Mouse (Mus musculus): Measurements from ENCODE around the gene Epb41.

Gene Epb41

DNA sequence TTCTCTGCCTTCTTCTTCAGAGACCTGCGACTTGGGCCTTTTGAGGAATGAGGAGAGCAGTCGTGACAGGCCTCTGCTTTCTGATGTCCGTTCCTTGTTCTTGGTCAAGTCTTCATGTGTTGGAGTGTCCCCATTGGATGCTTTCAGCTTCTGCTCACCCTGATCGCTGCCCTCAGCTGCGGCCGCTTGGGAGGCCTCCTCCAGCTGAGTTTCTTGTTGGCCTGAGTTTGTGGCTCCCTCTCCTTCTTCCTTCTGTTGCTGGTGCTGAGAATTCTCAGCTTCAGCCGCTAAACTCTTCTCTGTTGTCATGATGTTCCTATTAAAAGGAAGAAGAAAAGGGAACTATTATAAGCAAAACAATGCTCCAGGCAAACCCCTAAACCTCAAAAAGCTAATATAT is 68.0 kb downstream of the Epb41 start:
- no peak for DNase-seq

- DNase-seq, result no peak
Measured at GRCm38 (mm10) chr4:131998641-131999040, 76.5 kb downstream of the Epb41 start.

DNA sequence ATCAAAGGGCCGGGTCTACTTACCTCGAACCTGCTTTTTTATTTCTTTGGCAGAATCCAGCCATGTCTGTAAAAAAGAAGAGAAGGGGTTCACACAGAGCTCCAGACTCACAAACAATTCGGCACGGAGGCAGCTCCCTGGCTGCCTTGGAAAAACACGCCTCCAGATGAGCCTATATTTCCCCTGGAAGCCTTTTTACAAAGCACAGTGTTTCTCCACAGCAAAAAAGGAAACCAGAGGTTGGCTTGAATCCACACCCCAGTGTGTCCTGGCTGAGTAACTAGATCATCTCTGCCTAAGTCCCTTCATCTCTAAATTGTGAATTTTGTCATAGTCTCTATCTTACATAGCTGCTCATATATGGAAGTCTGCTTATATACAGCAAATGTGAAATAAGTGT is 77.6 kb downstream of the Epb41 start:
- no peak for DNase-seq

DNA sequence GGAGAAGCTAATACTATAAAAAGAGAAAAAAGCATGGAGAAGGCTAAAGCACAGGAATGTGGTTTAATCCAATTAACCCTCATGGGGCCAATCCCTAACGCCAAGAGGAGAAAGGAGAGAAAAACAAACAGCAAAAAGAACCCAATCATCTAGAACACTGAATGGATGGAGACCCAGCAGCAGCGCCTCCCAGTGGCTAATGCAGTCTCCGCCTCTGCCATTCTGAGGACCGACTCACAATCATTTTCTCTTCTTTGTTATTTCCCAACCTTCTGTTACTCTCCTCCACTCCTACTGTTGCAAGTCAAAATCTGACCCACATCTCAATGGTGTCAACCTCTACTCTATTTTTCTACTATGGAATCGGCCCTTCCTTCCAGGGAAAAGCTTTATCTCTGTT is 78.1 kb downstream of the Epb41 start:
- DNase-seq, result no peak

DNA sequence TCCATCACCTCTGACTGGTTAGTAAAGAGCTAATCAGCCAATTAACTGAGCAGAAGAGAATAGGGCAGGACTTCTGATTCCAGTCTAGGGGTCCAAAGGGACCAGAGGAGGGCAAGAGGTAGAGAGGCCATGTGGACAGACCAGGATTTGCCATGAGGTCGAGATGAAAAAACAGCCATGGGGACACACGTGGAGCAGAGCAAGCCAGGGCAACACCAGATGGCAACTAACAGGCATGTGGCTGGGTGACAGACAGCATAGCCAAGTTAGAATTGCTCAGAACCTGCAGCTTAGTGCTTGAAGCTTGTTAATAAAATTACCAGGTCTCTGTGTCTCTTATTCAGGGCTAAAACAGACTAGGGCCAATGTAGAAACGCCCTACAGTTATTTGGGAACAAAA is 81.3 kb downstream of the Epb41 start:
- no peak for DNase-seq

DNA sequence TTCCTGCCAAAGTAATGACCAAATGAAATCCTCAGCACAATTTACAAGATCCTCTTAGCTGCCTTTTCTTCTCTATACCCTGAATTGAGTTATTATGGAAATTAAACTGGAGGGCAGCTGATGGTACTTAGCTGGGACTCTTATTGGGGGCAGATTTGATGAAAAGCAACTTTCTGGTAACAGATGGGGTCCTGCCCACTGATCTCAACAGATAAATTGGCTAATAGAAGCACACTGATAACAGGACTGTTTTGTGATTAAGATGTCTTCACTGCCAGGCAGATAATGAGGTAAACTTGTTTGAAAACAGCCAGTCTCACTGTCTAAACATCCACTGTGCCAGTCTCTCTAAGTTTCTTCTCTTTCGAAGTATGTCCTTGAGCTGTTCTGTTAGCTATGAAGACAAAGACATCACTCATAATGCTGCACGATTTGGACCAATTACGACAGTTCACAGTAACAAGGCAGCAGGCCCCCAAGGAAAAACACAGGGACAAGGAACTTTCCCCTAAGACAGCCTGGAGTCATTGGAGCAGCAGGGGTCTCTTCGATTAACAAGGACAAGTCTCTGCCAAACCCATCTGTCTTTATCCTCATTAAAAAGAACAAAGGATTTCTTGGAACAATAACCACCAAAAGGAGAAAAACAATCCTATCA is 92.1 kb downstream of the Epb41 start:
- DNase-seq, result no peak

DNA sequence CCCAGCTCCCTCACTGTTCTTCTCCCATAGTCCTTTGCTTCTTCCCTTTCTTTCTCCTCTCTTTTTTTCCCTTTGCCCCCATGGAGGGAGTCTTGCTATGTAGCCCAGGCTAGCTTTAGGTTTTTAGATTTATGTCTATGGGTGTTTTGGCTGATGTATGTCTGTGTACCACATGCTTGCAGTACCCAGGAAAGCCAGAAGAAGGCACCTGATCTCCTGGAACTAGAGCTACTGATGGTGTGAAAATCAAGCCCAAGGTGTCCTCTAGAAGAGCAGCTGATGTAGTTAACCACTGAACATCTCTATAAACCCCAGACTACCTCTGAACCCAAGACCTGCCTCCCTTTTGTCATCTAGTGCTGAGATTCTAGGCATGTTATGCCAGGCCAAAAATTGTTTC is 93.4 kb downstream of the Epb41 start:
- DNase-seq, result no peak

GRCm38 (mm10) chr4:131977201-131977600 is 97.9 kb downstream of the Epb41 start:
- DNase-seq, result peak; percentile 81

DNA sequence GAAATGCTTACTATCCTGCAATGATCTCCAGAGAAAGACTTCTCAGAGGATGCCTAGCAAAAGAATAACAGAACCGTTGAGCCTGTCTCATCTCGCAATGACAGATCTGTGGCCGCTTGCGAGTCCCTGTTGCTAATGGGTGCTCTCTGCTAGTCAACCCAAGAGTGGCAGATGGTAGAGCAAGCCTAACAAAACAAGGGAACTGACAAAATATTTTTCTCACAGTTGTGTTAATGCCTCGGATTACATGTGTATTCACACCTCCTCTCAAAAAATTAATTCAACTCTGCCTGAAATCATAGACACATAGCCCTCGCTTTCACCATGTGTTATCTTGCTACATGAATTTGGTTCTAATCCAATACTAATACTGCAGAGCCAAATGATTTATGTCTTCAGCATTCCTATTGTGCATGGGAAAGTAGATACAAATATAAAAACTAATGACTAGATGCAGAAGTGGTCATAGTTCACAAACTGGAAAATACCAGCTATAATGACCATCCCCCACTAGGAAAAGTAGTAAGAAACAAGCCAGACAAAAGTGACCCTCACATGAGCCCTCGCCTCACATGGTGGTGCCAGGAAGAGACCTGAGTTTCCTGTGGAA is 104.8 kb downstream of the Epb41 start:
- no peak for DNase-seq

- DNase-seq, result no peak
Measured at GRCm38 (mm10) chr4:131968873-131969272, 106.2 kb downstream of the Epb41 start.

GRCm38 (mm10) chr4:131957161-131957560 is 118.0 kb downstream of the Epb41 start:
- DNase-seq, result no peak

- no peak for DNase-seq
Measured at GRCm38 (mm10) chr4:131950657-131951056, 124.5 kb downstream of the Epb41 start.

- DNase-seq, result no peak
Measured at GRCm38 (mm10) chr4:131949903-131950302, 125.2 kb downstream of the Epb41 start.

- no peak for DNase-seq
Measured at GRCm38 (mm10) chr4:131947848-131948247, 127.3 kb downstream of the Epb41 start.

GRCm38 (mm10) chr4:131940846-131941245 is 134.3 kb downstream of the Epb41 start:
- no peak for DNase-seq

GRCm38 (mm10) chr4:131939459-131939858 is 135.7 kb downstream of the Epb41 start:
- no peak for DNase-seq

DNA sequence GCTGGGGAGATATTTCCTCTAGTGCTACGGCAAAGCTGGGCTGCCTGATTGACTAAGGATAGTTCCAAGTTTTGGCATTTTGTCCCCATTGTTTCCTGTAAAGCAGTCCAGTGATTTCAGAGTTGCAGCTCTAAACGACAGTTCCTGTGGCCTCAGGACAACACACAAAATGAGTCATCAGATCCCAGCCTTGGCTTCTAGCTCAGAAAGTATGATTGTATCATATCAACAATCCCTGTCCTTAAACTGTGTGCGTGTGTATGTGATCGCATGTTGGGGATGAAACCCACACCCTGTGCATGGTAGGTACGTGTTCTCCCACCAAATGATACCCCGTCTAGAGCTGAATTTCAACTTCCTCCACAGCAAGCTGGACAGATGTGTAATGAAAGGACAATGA is 146.0 kb downstream of the Epb41 start:
- DNase-seq, result no peak

GRCm38 (mm10) chr4:131924096-131924810 is 150.9 kb downstream of the Epb41 start:
- DNase-seq, result peak; percentile 81

GRCm38 (mm10) chr4:131922404-131922803 is 152.7 kb downstream of the Epb41 start:
- no peak for DNase-seq

GRCm38 (mm10) chr4:131921461-131922346 is 153.4 kb downstream of the Epb41 start, which contains the start of gene Tmem200b:
Tmem200b (plus strand) TSS chr4:131921771.
- DNase-seq, result peak; percentile 42

GRCm38 (mm10) chr4:131920595-131921351 is 154.3 kb downstream of the Epb41 start:
- DNase-seq, result peak; percentile 78

DNA sequence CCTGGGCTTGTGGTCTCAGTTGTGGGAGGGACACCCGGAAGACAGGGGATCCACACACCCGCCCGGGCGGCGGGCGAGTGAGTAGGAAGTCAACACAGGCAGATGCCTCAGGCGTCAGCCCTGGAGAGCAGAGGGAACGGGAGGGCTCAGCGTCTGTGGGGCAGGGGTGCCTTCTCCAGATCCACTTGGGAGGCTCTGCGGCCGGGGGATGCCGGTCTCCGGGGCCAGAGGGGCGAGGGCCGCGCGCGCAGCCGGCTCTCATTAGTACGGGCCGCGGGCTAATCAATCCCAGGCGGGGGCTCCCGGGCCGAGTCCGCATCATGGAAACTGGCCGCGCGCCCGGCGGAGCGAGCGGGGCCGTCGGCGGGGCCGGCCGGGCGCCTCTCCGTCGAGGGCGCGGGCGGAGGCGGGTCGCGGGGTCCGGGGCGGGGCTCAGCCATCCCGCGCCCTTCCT is 155.0 kb downstream of the Epb41 start:
- DNase-seq, result peak; percentile 75
